Mouse (Mus musculus) forebrain, embryonic 11.5 days (tissue): ENCODE measurements around the gene Cav1. TPM values are rescaled to one million over a fixed set of nuclear protein-coding genes. Genes with fewer than 3 reads are reported as not detected.

Experiments
- ATAC-seq: fragments of 200-750 bp; cut with Nextera tagmentation; replicated peaks from 2 replicates; pipeline ENCODE4 v1.8.0; 2017; ENCODE audit warnings: moderate TSS enrichment; ENCODE audit not compliant: low FRiP score
- DNase-seq: peaks from one replicate; pipeline ENCODE4 v3.0.0-alpha.2; 2017; ENCODE audit warnings: low spot score
- H3K27ac ChIP-seq: fragments of 300-500 bp; sonication (generic); 2 replicates; pipeline ENCODE4 v1.5.1; 2014; ENCODE audit warnings: low read depth, low read length
- H3K27me3 ChIP-seq: fragments of 300-500 bp; sonication (generic); 2 replicates; pipeline ENCODE4 v1.6.1; 2014; ENCODE audit warnings: mild to moderate bottlenecking, low read length, mixed read lengths; ENCODE audit not compliant: control insufficient read depth, insufficient read depth
- H3K36me3 ChIP-seq: fragments of 300-500 bp; sonication (generic); 2 replicates; pipeline ENCODE4 v1.6.1; 2014; ENCODE audit warnings: mild to moderate bottlenecking, low read length, moderate library complexity, mixed read lengths; ENCODE audit not compliant: control insufficient read depth, insufficient read depth
- H3K4me1 ChIP-seq: fragments of 300-500 bp; sonication (generic); replicated peaks from 2 replicates; pipeline ENCODE4 v1.6.1; 2014; ENCODE audit warnings: low read length, mixed read lengths; ENCODE audit not compliant: control insufficient read depth, insufficient read depth
- H3K4me2 ChIP-seq: fragments of 300-500 bp; sonication (generic); 2 replicates; pipeline ENCODE4 v1.6.1; 2014; ENCODE audit warnings: low read depth, mild to moderate bottlenecking, low read length, moderate library complexity, mixed read lengths; ENCODE audit not compliant: severe bottlenecking
- H3K4me3 ChIP-seq: fragments of 300-500 bp; sonication (generic); 2 replicates; pipeline ENCODE4 v1.5.1; 2014; ENCODE audit warnings: low read depth, low read length
- H3K9ac ChIP-seq: fragments of 300-500 bp; sonication (generic); 2 replicates; pipeline ENCODE4 v1.6.1; 2014; ENCODE audit warnings: low read length
- H3K9me3 ChIP-seq: fragments of 300-500 bp; sonication (generic); 2 replicates; pipeline ENCODE4 v1.6.1; 2016; ENCODE audit warnings: low read length, mixed read lengths; ENCODE audit not compliant: control insufficient read depth
- WGBS: fragments of 180-500 bp; shearing (Covaris S2); extraction: QIAGEN DNeasy Blood & Tissue Kit; methylation state at CpG from one replicate; pipeline ENCODE4 v1.1.7; 2014; 5-methylcytosine and 5-hydroxymethylcytosine counted together
- polyA plus RNA-seq: library from polyadenylated mRNA; unstranded; fragments of >200 nt; fragmentation: Nextera tagmentation; extraction: Ambion mirVana; gene quantifications from 2 replicates; pipeline ENCODE4 v1.2.1, GENCODE M21; 2014

The Cav1 gene
- polyA plus RNA-seq, 1 experiment from 2014 or later: 6.7 TPM

- ATAC-seq: peak; percentile 54
- 35% methylated on average over 8 of the region's 8 CpGs for WGBS
Observed at GRCm38 (mm10) chr6:17281757-17282092, 24.4 kb upstream of the Cav1 start.

GRCm38 (mm10) chr6:17282159-17282558, 24.0 kb upstream of the Cav1 start:
- DNase-seq (no peak), ATAC-seq (no peak)
- no peaks in the 10 kb centered on the region for H3K36me3 ChIP-seq
- 0 out of 2 replicates have a peak, but pooled peaks cover 2% of the 10 kb centered on the region for H3K4me1 ChIP-seq
- WGBS: 56% methylated on average over 5 of the region's 5 CpGs
- no peaks in the 10 kb centered on the region for H3K9me3 ChIP-seq
- H3K4me2 ChIP-seq: no peak overlapping the region
- no peak overlapping the region; the same call in 1 of the 2 replicates for H3K9ac ChIP-seq
- no peak overlapping the region for H3K4me3 ChIP-seq
- H3K27ac ChIP-seq: no peak overlapping the region
- H3K27me3 ChIP-seq: peaks cover 4% of the 10 kb centered on the region; the same call in 1 of the 2 replicates

More at GRCm38 (mm10) chr6:17281757-17282092, 24.4 kb upstream of the Cav1 start:
- Histone ChIP-seq H3K27ac (no peak overlapping the region), H3K9me3 (no peaks in the 10 kb centered on the region), H3K27me3 (peaks cover 4% of the 10 kb centered on the region; the same call in 1 of the 2 replicates), H3K36me3 (no peaks in the 10 kb centered on the region), H3K9ac (no peak overlapping the region; the same call in 1 of the 2 replicates), H3K4me2 (peak overlapping the region; percentile 94), H3K4me1 (0 out of 2 replicates have a peak, but pooled peaks cover 2% of the 10 kb centered on the region), H3K4me3 (peak overlapping the region; percentile 45)
- DNase-seq: no peak

DNA sequence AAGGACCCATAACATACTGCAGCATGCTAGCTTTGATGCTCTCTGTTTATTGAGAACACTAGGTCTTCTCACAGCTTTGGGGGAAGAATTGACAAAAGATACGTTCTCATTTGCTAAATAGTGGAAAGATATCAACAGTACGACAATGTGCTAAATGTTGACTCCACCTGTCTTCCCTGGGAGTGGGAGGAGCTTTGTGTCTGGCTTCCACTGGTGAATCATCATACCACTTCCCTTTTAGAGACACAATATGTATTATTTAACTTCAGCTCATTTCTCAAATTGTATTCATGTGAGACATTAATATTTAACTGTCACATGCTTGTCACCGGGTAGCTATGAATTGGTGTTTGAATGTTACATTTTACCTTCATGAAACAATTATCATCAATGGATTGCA, 22.3 kb upstream of the Cav1 start:
- DNase-seq (no peak), ATAC-seq (no peak)
- H3K9me3 ChIP-seq: no peaks in the 10 kb centered on the region
- H3K36me3 ChIP-seq: no peaks in the 10 kb centered on the region
- H3K4me2 ChIP-seq: no peak overlapping the region
- no peak overlapping the region for H3K9ac ChIP-seq
- H3K4me3 ChIP-seq: no peak overlapping the region
- H3K4me1 ChIP-seq: 0 out of 2 replicates have a peak, but pooled peaks cover 2% of the 10 kb centered on the region
- H3K27me3 ChIP-seq: peaks cover 4% of the 10 kb centered on the region; the same call in 1 of the 2 replicates
- WGBS: 88% methylated on average over 3 of the region's 3 CpGs
- H3K27ac ChIP-seq: no peak overlapping the region

DNA sequence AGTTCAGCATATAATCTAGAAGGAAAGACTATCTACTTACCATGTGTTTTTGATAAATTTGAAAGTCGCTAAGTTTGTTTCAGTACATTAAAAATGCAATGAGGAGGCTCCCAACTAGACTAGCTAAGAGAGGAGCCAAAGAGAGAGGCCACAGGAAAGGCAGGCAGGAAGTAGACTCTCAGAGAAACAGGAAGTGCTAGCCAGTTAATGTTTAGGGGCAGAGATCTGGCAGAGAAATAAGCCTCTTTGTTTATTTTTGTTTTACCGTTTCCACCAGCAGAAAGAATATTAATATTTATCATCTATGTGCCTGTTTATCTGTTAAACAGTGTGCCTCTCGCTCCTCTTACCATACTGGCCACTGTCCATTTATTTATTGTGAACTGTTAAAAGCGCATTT, 19.8 kb upstream of the Cav1 start:
- H3K4me1 ChIP-seq: 0 out of 2 replicates have a peak, but pooled peaks cover 2% of the 10 kb centered on the region
- WGBS: 79% methylated on average over 4 of the region's 4 CpGs
- H3K36me3 ChIP-seq: no peaks in the 10 kb centered on the region
- DNase-seq (no peak), ATAC-seq (no peak)
- no peak overlapping the region for H3K4me3 ChIP-seq
- no peak overlapping the region for H3K27ac ChIP-seq
- no peak overlapping the region for H3K9ac ChIP-seq
- no peaks in the 10 kb centered on the region for H3K27me3 ChIP-seq
- no peak overlapping the region for H3K4me2 ChIP-seq
- no peaks in the 10 kb centered on the region for H3K9me3 ChIP-seq

- Histone ChIP-seq H3K4me2 (no peak overlapping the region), H3K27ac (no peak overlapping the region), H3K4me1 (no peaks in the 10 kb centered on the region), H3K4me3 (no peak overlapping the region), H3K9me3 (no peaks in the 10 kb centered on the region), H3K9ac (no peak overlapping the region), H3K27me3 (no peaks in the 10 kb centered on the region), H3K36me3 (no peaks in the 10 kb centered on the region)
- whole genome bisulfite sequencing: 68% methylated on average over 5 of the region's 5 CpGs
- DNase-seq (no peak), ATAC-seq (no peak)
Observed at GRCm38 (mm10) chr6:17295116-17295515, 11.0 kb upstream of the Cav1 start.

DNA sequence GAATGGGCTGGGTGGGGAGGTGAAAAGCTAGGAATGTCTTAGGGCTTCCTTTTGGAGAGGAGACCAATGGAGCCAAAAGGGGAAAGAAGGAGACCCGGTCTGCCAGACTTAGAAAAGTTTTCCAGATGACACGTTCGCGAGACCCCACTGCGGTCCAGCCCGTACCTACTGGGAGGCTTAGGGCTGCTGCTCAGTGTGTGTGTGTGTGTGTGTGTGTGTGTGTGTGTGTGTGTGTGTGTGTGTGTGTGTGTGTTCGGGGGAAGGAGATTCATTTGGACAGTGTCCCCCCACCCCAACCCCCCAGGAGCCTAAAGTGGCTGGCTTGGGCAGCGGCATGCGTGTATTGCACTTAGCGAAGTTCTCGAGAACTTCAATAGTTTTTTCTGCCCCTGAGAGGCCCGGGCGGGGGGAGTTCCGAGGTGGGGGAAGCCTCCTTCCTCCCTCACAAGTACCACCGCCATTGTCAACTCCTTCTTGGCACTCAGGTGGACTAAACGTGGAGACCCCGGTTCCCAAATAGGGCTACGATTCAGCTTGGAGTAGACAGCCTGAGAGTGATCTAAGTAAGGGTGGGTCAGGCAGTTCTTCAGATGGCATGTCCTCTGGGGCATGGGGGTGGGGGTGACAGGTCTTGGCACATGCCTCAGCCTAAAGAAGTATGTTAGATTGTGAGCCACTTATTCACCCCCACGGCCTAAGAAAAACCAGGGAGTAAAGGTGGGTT, 629 bp downstream of the Cav1 start:
- DNase-seq: peak; percentile 61
- peak; percentile 49 for ATAC-seq
- no peak overlapping the region for H3K27ac ChIP-seq
- H3K36me3 ChIP-seq: no peaks in the 10 kb centered on the region
- no peaks in the 10 kb centered on the region for H3K9me3 ChIP-seq
- H3K4me3 ChIP-seq: peak overlapping the region; percentile 28
- peaks cover 13% of the 10 kb centered on the region for H3K27me3 ChIP-seq
- peak overlapping the region; percentile 62 for H3K4me2 ChIP-seq
- H3K4me1 ChIP-seq: peaks cover 8% of the 10 kb centered on the region; the same call in 1 of the 2 replicates
- under 1% methylated on average over 14 of the region's 19 CpGs for WGBS
- H3K9ac ChIP-seq: peak overlapping the region; percentile 43

- no peak overlapping the region for H3K27ac ChIP-seq
- H3K4me2 ChIP-seq: peak overlapping the region; percentile 62
- peak overlapping the region; percentile 28 for H3K4me3 ChIP-seq
- H3K4me1 ChIP-seq: peaks cover 8% of the 10 kb centered on the region; the same call in 1 of the 2 replicates
- H3K9ac ChIP-seq: peak overlapping the region; percentile 20; the same call in 1 of the 2 replicates
- WGBS: 2% methylated on average over 31 of the region's 31 CpGs
- H3K9me3 ChIP-seq: no peaks in the 10 kb centered on the region
- ATAC-seq: peak; percentile 81
- H3K36me3 ChIP-seq: no peaks in the 10 kb centered on the region
- H3K27me3 ChIP-seq: peaks cover 13% of the 10 kb centered on the region
- peak; percentile 81 for DNase-seq
Observed at GRCm38 (mm10) chr6:17307461-17308115, 1.5 kb downstream of the Cav1 start.

- no peaks in the 10 kb centered on the region for H3K9me3 ChIP-seq
- no peaks in the 10 kb centered on the region for H3K36me3 ChIP-seq
- DNase-seq (no peak), ATAC-seq (no peak)
- H3K27me3 ChIP-seq: peaks cover 13% of the 10 kb centered on the region
- WGBS: 57% methylated on average over 2 of the region's 2 CpGs
- no peak overlapping the region for H3K4me3 ChIP-seq
- no peak overlapping the region for H3K27ac ChIP-seq
- no peak overlapping the region for H3K9ac ChIP-seq
- H3K4me1 ChIP-seq: peaks cover 8% of the 10 kb centered on the region; the same call in 1 of the 2 replicates
- H3K4me2 ChIP-seq: no peak overlapping the region
Observed at GRCm38 (mm10) chr6:17308661-17309060, 2.5 kb downstream of the Cav1 start.
